ENCODE assay signal across 8 mouse cellular contexts in genomic region chr19:41442608-41442969, GRCm38 (mm10). TPM values are rescaled to one million over a fixed set of nuclear protein-coding genes. Genes with fewer than 3 reads are reported as not detected.
DNase-seq lines count a peak whose midpoint lies in the region; ATAC-seq lines count a peak whose summit lies in the region.

No protein-coding gene starts in this region.

- H3K27me3 ChIP-seq in forebrain, embryonic 10.5 days (ENCODE audit: poor library complexity, severe bottlenecking), result peaks cover 30% of the 10 kb centered on the region

- intact Hi-C loops in left cerebral cortex, postnatal 4 days (cut with DNase I), result no loop called here

- H3K4me1 ChIP-seq in forebrain, embryonic 10.5 days, result peaks cover 29% of the 10 kb centered on the region

- ATAC-seq in hematopoietic stem cell, adult 5-6 weeks (replicated peaks in 1 of 2; ENCODE audit: insufficient read depth in 1 of 2, low FRiP score in 2 of 2, low TSS enrichment in 1 of 2, low read depth in 1 of 2, poor library complexity in 2 of 2, severe bottlenecking in 2 of 2), result peak; percentile 60 to 73; a peak in 3 of 4 replicates
- ATAC-seq in megakaryocyte-erythroid progenitor cell, adult 5-6 weeks (replicated peaks; ENCODE audit: low FRiP score, low TSS enrichment, poor library complexity, severe bottlenecking), result peak; percentile 84

- no peaks in the 10 kb centered on the region for H3K9me3 ChIP-seq in forebrain, embryonic 10.5 days

- H3K4me3 ChIP-seq in forebrain, embryonic 10.5 days, result peak overlapping the region; percentile 17; the same call in 1 of the 2 replicates

- whole genome bisulfite sequencing in forebrain, embryonic 10.5 days, result 15% methylated on average over 6 of the region's 6 CpGs

- peak; percentile 23 for DNase-seq in cerebellum, adult 8-10 months
- DNase-seq in cerebellum, adult 9-10 months, result no peak
- DNase-seq in adrenal gland, postnatal 36 days, result peak; percentile 82 to 84
- DNase-seq in forebrain, embryonic 10.5 days (ENCODE audit: extremely low spot score, low spot score), result peak; percentile 64
- DNase-seq in left cerebral cortex, postnatal 4 days, result peak; percentile 21
- DNase-seq in spleen, postnatal 10 days (ENCODE audit: low spot score in 2 of 2), result peak; percentile 63 to 85

- H3K36me3 ChIP-seq in forebrain, embryonic 10.5 days (replicated peaks), result no peaks in the 10 kb centered on the region

- no peak overlapping the region for H3K27ac ChIP-seq in forebrain, embryonic 10.5 days

RNA-seq across cellular contexts. Expression of gene Lcor, which starts 39.8 kb away (rescaled TPM):
- total RNA-seq in adrenal gland, postnatal 36 days (2021), result 10 to 100 TPM; 15.7 to 16.6 TPM
- 14.2 and 15.9 TPM in 2 replicates for polyA plus RNA-seq in forebrain, embryonic 10.5 days (2016; fragmentation: Nextera tagmentation; extraction: Ambion mirVana)
- total RNA-seq in hematopoietic stem cell, adult 5-6 weeks (2017), result 31.4 and 31.8 TPM in 2 replicates
- 10 to 100 TPM; 28.7 to 29.6 TPM for total RNA-seq in left cerebral cortex, postnatal 4 days (2021)
- 13.4 and 15.5 TPM in 2 replicates for total RNA-seq in megakaryocyte-erythroid progenitor cell, adult 5-6 weeks (2014; fragmentation: Nextera tagmentation)
- 13.1 and 16.9 TPM in 2 replicates for total RNA-seq in megakaryocyte-erythroid progenitor cell, adult 5-6 weeks (2017)

RNA-seq across cellular contexts. Expression of gene Pik3ap1, which starts 57.7 kb away (rescaled TPM):
- total RNA-seq in adrenal gland, postnatal 36 days (2021), result 10 to 100 TPM in 1 of 2 experiments, 1 to 10 TPM in 1; 9.1 to 19.5 TPM
- polyA plus RNA-seq in forebrain, embryonic 10.5 days (2016; fragmentation: Nextera tagmentation; extraction: Ambion mirVana), result 1.9 and 2.4 TPM in 2 replicates
- total RNA-seq in hematopoietic stem cell, adult 5-6 weeks (2017), result 28.9 and 33.5 TPM in 2 replicates
- 1 to 10 TPM; 1.7 to 2.0 TPM for total RNA-seq in left cerebral cortex, postnatal 4 days (2021)
- total RNA-seq in megakaryocyte-erythroid progenitor cell, adult 5-6 weeks (2014; fragmentation: Nextera tagmentation), result 1.5 and 2.3 TPM in 2 replicates
- 1.2 and 1.4 TPM in 2 replicates for total RNA-seq in megakaryocyte-erythroid progenitor cell, adult 5-6 weeks (2017)
